Mouse (Mus musculus) kidney, adult 2 months (tissue): ENCODE data around the gene Atp1b3. TPM values are rescaled to one million over a fixed set of nuclear protein-coding genes. Genes with fewer than 3 reads are reported as not detected.

Experiments
- DNase-seq: peaks from one replicate; pipeline ENCODE4 v3.0.0; 2021
- H3K27ac ChIP-seq: fragments of 200-500 bp; 2 replicates; pipeline ENCODE4 v1.5.1; 2012; ENCODE audit warnings: low read depth, low read length, control low read depth, inconsistent platforms; ENCODE audit not compliant: insufficient read depth
- H3K27me3 ChIP-seq: fragments of 200-500 bp; replicated peaks from 2 replicates; pipeline ENCODE4 v1.6.1; 2012; ENCODE audit warnings: mild to moderate bottlenecking, moderate library complexity, low read length, inconsistent platforms; ENCODE audit not compliant: control insufficient read depth, insufficient read depth
- H3K36me3 ChIP-seq: fragments of 200-500 bp; 2 replicates; pipeline ENCODE4 v1.6.1; 2012; ENCODE audit warnings: mild to moderate bottlenecking, moderate library complexity, low read length, inconsistent platforms; ENCODE audit not compliant: control insufficient read depth, insufficient read depth
- H3K4me1 ChIP-seq: fragments of 200-500 bp; 2 replicates; pipeline ENCODE4 v1.6.1; 2011; ENCODE audit warnings: low read length; ENCODE audit not compliant: control insufficient read depth, insufficient read depth
- H3K4me3 ChIP-seq: fragments of 200-500 bp; 2 replicates; pipeline ENCODE4 v1.5.1; 2011; ENCODE audit warnings: mild to moderate bottlenecking, low read depth, low read length, control low read depth; ENCODE audit not compliant: insufficient read depth
- CTCF ChIP-seq: fragments of 200-500 bp; conservative IDR thresholded peaks from 2 replicates; pipeline ENCODE4 v1.5.1; 2011; ENCODE audit warnings: low read depth, mild to moderate bottlenecking, control low read depth, low read length, moderate library complexity, mixed read lengths; ENCODE audit not compliant: insufficient read depth, insufficient read length
- POLR2A ChIP-seq: fragments of 200-500 bp; IDR thresholded peaks from one replicate; pipeline ENCODE4 v1.6.1; 2011; ENCODE audit warnings: low read depth, low read length, control low read depth
- WGBS: fragments of 180-500 bp; shearing (Covaris S2); methylation state at CpG from one replicate; pipeline ENCODE4 v1.1.7; 2018; 5-methylcytosine and 5-hydroxymethylcytosine counted together
- polyA plus RNA-seq: library from polyadenylated mRNA; depleted of rRNA; stranded (reverse); fragments of >200 nt; gene quantifications from 2 replicates; pipeline ENCODE4 v1.2.3, GENCODE M21; 2012; rRNA removed

The Atp1b3 gene
- polyA plus RNA-seq, 1 experiment, result 71.0 TPM

GRCm38 (mm10) chr9:96320551-96320980, 43.7 kb downstream of the Atp1b3 start:
- Histone ChIP-seq H3K4me1 (no peaks in the 10 kb centered on the region), H3K36me3 (no peaks in the 10 kb centered on the region), H3K27ac (no peak overlapping the region), H3K27me3 (no peaks in the 10 kb centered on the region), H3K4me3 (no peak overlapping the region)
- WGBS, result 87% methylated on average over 6 of the region's 6 CpGs
- no peak for TF ChIP-seq POLR2A
- TF ChIP-seq CTCF, result no peak
- no peak for DNase-seq

- DNase-seq, result no peak
Observed at GRCm38 (mm10) chr9:96319333-96319732, 44.9 kb downstream of the Atp1b3 start.

GRCm38 (mm10) chr9:96312074-96312473, 52.2 kb downstream of the Atp1b3 start:
- WGBS, result 98% methylated on average over 3 of the region's 3 CpGs
- no peaks in the 10 kb centered on the region for H3K4me1 ChIP-seq
- no peaks in the 10 kb centered on the region; the same call in 1 of the 2 replicates for H3K36me3 ChIP-seq
- TF ChIP-seq POLR2A, result no peak
- no peak for TF ChIP-seq CTCF
- no peak overlapping the region for H3K27ac ChIP-seq
- no peak for DNase-seq
- no peak overlapping the region for H3K4me3 ChIP-seq
- H3K27me3 ChIP-seq, result no peaks in the 10 kb centered on the region

More at GRCm38 (mm10) chr9:96319333-96319732, 44.9 kb downstream of the Atp1b3 start:
- Histone ChIP-seq H3K4me3 (no peak overlapping the region), H3K27me3 (no peaks in the 10 kb centered on the region), H3K27ac (no peak overlapping the region), H3K4me1 (no peaks in the 10 kb centered on the region), H3K36me3 (no peaks in the 10 kb centered on the region)
- WGBS, result 93% methylated on average over 5 of the region's 5 CpGs
- TF ChIP-seq CTCF (no peak), POLR2A (no peak)

GRCm38 (mm10) chr9:96308816-96309215, 55.4 kb downstream of the Atp1b3 start:
- TF ChIP-seq CTCF (no peak), POLR2A (no peak)
- Histone ChIP-seq H3K27me3 (no peaks in the 10 kb centered on the region), H3K4me3 (no peak overlapping the region), H3K27ac (no peak overlapping the region), H3K4me1 (no peaks in the 10 kb centered on the region), H3K36me3 (peaks cover 3% of the 10 kb centered on the region; the same call in 1 of the 2 replicates)
- 85% methylated on average over 3 of the region's 3 CpGs for WGBS
- DNase-seq, result no peak

- Histone ChIP-seq H3K27me3 (no peaks in the 10 kb centered on the region), H3K4me3 (no peak overlapping the region), H3K4me1 (no peaks in the 10 kb centered on the region), H3K36me3 (peaks cover 3% of the 10 kb centered on the region; the same call in 1 of the 2 replicates), H3K27ac (no peak overlapping the region)
- DNase-seq, result no peak
- TF ChIP-seq POLR2A, result no peak
- no peak for TF ChIP-seq CTCF
- 89% methylated on average over 3 of the region's 3 CpGs for WGBS
Observed at GRCm38 (mm10) chr9:96299324-96300008, 64.8 kb downstream of the Atp1b3 start.

- Histone ChIP-seq H3K27me3 (no peaks in the 10 kb centered on the region), H3K27ac (no peak overlapping the region), H3K36me3 (no peaks in the 10 kb centered on the region; the same call in 1 of the 2 replicates), H3K4me3 (no peak overlapping the region), H3K4me1 (no peaks in the 10 kb centered on the region)
- TF ChIP-seq CTCF (no peak), POLR2A (no peak)
- WGBS, result over 99% methylated on average over 7 of the region's 7 CpGs
- DNase-seq, result no peak
Observed at GRCm38 (mm10) chr9:96292144-96292543, 72.1 kb downstream of the Atp1b3 start.

GRCm38 (mm10) chr9:96284916-96285315, 79.3 kb downstream of the Atp1b3 start:
- TF ChIP-seq POLR2A (no peak), CTCF (no peak)
- no peak for DNase-seq
- Histone ChIP-seq H3K4me3 (no peak overlapping the region), H3K27me3 (no peaks in the 10 kb centered on the region), H3K27ac (no peak overlapping the region), H3K36me3 (no peaks in the 10 kb centered on the region; the same call in 1 of the 2 replicates), H3K4me1 (no peaks in the 10 kb centered on the region)
- 15% methylated on average over 1 of the region's 1 CpGs for WGBS

Other genes starting within 250 kb of the Atp1b3 start
- gene Gk5, start 245.1 kb downstream of the Atp1b3 start, polyA plus RNA-seq, result 6.7 and 6.9 TPM in 2 replicates
- 14.7 and 16.9 TPM in 2 replicates for gene Tfdp2, start 168.2 kb downstream of the Atp1b3 start, polyA plus RNA-seq
- gene Rnf7, start 114.2 kb upstream of the Atp1b3 start, polyA plus RNA-seq, result 229 and 261 TPM in 2 replicates
- gene Gm28729, start 160.8 kb upstream of the Atp1b3 start, polyA plus RNA-seq, result not detected in 2 replicates